Mouse (Mus musculus) CH12F3 (cell line): ENCODE data around the gene Ecm2.

Experiments
- in situ Hi-C: fragments of 300-500 bp; cut with MboI; formaldehyde crosslinking; loops from 2 replicates; pipeline ENCODE4 v1.14.3; 2020; ENCODE audit warnings: low sequenced_read_pairs

Gene Ecm2

DNA sequence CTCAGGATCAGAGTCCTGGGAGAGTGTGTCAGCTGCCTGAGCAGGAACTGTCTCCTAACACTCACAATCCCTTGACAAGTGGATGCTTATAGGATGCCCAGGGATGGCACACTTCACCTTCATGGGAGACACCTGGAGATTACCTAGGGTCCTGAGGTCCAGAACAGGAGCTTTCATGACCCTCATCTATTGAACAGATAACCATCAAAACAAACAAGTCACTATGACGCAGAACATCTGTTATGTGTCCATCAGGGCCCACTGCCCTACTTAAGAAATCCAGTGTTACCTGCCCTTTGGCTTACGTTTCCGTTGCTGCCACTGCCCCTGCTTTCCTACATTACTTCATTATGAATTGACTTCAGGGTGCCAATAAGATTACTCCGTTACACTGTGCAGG is 1.2 kb downstream of the Ecm2 start:
- in situ Hi-C loops, result no loop called here

DNA sequence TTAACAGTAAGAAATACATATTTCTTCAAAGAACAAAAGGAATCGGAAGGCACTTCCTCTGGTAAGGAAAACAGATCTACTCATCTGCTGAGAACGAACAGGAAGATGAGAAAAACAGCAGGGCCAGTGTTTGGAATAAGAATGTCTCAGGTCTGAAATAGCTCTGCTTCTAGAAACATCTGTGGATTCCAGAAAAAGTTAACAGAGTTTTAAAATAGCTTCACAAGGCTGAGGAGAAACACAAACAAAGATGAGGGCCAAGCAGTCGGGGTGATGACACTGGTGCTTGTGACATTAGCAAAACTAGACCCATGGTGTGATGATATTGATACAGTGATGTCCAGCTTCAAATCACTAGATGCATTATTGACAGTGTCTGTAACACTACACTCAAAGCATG is 2.6 kb downstream of the Ecm2 start:
- in situ Hi-C loops, result no loop called here

DNA sequence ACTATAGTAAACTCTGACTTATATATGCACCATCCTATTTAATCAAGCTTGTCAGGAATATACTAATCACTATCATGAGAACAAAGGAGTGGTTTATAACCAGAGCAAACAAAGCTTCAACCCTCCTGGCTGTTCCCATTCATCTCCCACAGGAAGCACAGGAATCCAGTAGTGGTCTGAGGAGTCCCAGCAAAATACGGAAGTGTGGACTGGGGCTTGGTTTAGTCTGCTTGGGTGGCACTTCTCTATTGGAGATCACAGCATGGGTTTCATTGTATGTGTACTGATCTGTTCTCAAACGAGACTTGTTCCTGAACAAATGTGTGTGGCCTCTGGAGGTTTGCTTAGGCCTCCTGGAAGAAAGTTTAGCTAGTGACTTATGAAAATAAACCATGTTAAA is 14.2 kb downstream of the Ecm2 start:
- in situ Hi-C loops, result no loop called here

DNA sequence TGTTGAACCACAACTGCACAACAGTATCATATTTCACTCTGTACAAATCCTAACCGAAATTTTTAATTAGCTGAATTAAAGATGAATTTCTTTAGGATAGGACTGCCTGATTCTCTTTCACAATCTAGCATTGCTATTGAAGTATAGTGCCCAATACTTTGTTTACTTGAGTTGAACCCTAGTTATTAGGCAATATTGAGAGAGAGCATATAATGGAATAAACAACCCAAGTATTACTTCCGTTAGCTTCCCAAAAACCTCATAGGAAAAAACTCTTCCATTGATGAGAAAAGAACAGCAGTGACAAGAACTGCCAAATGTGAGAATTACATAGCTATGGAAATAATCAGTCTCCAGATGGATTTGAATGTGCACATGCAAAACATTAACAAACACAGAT is 21.6 kb downstream of the Ecm2 start:
- in situ Hi-C loops, result no loop called here

DNA sequence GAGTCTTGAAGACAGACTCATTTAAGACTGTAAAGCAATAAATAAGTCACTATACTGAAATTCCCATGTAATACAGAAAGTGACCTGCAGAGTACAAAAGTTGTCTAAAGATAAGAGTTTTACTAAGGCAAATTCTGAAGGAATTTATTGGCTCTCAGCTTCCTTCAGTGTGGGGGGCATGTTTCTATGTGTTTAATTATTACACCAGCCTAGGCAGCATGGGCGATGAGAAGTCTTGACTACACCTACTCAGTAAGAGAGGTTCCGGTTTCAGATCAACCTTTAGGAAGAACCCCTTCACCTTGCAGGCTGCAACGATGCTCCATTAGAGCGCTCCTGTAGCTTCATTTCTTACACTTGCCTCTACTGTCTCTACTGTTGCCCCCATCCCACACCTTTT is 26.0 kb downstream of the Ecm2 start:
- in situ Hi-C loops, result no loop called here

DNA sequence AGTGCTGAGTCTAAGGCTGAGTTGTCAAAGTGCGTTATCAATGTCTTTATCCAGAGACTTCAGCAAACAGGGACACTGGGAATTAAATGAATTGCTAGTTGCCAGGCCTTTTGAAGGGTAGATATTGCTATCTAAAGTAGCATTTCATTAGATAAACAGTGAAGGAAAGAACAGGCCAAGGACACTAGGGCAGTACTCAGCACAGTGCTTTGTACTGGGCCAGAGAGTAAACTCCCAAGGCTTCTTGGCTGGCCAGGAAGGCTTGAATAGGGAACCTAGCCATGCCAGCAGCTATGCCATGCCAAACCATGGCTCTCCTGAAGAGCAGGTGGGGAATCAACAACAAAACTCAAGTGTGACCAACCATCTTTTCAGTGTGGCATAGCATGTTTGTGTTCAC is 32.3 kb downstream of the Ecm2 start:
- in situ Hi-C loops, result no loop called here

DNA sequence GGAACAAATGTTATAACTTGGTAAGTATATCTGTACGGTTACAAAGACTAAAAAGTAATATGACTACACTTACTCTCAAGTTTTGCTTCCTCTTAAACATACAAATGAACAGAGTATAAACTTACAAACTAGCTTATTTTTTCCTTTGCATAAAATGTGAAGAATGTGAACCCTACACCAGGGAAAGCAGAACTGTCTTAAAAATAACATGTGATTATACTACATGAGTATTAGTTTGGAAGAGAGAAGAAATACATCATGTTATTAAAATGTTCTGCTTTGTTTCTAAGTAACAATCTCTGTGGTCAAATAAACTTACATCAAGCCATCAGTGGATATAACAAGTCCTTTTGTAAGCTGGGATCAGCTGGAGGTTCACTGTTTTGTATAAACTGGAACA is 34.1 kb downstream of the Ecm2 start:
- in situ Hi-C loops, result no loop called here

DNA sequence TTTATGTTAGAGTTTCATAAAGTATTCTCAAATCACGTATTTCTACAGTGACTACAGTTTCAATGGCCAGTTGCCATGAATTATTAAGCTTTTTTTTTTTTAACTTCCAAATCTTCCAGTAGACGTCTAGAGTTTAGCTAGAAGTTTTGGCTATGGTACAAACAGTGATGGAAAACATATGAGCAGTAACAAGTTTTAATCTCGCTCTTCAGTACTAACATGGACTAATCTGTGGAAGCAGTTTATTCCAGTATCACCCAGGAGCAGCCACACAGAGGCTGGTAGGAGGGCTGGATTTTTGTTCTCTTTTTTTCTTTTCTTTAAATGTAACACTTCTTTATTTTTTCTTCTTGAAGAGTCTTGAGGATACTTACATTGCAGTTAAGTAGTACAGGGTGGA is 39.7 kb downstream of the Ecm2 start, which contains the start of gene Aspn:
Gene Aspn (plus strand): TSS at position 165 of the 400 bp plus-strand sequence.
- in situ Hi-C loops, result no loop called here

DNA sequence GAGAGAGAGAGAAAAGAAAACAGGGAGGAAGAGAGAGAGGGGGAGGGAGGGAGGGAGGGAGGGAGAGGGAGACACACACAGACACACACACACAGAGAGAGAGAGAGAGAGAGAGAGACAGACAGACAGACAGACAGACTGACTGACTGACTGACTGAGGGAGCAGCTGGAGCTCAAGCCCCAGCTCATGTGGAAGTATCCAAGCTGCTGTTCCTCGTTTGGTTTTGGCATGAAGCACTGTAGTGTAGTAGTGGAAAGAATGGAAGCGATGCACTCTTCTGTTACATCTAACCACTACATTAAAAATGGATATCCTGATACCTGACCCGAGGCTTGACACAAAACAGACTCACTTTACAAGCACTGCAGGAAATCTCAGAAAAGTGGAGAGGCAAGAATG is 41.0 kb downstream of the Ecm2 start:
- in situ Hi-C loops, result no loop called here

DNA sequence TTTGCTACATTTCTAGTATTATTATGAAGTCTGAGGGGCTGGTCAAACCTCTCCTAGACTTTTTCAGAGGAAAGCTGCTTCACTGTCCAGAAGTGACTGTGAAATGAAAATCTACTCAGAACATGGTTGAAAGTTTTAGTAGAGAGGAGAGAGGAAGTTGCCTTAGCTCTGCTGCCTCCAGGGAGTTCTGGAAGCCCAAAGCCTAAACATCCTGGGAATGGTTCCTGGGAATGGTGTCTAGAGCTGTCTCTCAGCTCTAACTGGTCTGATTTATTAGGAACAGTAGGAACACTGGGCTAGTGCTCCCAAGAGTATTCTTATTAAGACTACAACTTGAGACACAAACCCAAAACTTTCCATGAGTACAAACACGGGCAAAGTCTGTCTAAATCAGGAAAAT is 41.9 kb downstream of the Ecm2 start:
- in situ Hi-C loops, result no loop called here

DNA sequence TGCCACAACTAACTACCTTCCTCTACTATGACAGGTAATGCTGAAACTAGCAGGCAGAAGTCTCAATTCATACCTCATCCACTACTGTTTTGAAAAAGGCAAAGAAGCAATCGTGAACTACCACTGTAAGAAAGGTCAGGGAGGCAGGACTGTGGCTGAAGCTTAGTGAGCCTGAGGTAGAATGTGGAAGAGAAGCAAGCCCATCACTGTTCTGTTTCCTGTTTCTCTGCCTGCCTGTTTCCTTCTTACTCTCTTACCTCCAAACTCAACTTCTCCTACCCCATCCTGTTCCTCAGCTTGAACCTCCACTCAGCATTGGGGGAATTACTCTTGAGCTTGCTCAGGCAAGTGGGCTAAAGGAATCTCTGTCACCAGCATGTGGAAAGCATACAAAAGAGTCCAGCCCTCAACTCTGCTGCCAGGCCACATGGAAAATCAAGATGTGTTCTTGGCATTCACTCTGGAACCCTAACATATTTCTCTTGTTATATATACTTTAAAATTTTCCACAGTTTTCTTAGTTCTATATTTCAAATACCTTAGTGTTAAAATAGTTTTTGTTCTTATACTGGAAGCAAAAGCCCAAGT is 43.0 kb downstream of the Ecm2 start:
- in situ Hi-C loops, result no loop called here

DNA sequence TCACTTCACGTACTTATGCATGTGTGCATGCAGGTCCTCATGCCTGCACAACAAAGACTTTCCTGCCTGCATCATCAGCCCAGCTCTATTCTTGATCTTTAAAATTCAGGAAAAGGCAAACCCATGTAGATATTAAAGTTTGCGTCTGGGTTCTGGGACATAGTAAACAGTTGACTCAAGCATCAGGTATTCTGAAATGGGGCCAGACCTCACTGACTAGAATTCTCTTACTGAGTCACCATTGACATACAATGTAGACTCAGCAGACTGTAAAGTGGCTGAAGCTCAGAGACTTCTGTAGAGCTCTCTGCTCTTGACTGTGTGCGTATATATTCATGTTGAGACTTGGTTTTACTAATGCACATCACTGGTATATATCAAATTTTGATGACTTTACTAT is 45.0 kb downstream of the Ecm2 start:
- in situ Hi-C loops, result no loop called here

DNA sequence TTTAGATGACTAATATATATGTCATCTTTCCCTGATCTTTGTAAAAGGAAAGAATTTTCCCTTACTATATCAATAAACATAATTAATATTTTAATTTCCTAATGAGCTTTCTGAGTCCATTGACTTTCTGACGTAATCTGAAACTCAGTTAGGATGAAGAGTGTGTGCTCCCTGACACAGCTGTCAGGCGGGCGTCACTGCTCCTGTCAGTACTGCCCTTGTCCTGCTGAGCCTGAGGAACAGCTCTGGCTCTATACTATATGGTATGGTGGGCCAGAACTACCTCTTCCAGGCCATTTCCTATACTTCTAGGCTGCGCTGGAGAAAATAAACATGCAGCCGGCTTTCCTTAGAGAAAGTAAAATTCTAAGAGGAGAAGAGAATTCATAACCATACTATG is 49.9 kb downstream of the Ecm2 start:
- in situ Hi-C loops, result no loop called here

DNA sequence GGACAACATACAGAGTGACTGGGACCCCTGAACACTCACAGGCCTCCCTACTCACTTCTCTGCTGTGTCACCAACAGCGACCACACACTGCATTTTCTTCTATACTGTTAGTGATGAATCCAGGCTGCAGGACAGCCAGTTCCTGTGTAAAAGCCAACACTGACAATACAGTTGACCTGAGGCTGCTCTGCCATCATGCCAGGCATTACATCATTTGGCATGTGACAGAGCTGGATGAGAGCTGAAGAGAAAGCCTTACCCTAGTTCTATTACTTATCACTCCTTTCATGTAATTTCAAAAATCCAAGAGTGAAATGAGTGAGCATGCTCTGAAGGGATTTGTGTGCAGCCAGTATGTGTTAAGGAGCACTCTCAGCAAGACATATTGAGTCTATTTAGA is 51.6 kb downstream of the Ecm2 start:
- in situ Hi-C loops, result no loop called here

DNA sequence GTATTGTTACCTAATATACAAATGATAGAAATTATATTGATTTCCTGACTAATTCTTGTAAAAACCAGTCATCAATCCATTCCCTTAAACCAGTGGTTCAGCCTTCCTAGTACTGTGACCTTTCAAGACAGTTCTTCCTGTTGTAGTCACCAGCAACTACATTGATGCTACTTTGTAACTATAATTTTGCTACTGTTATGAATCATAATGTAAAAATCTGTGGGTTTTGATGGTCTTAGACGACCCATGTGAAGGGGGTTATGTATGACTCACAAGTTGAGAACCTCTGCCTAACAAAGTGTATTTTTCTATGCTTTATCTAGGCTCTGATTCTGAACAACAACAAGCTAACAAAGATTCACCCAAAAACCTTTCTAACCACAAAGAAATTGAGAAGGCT is 52.3 kb downstream of the Ecm2 start:
- in situ Hi-C loops, result no loop called here

DNA sequence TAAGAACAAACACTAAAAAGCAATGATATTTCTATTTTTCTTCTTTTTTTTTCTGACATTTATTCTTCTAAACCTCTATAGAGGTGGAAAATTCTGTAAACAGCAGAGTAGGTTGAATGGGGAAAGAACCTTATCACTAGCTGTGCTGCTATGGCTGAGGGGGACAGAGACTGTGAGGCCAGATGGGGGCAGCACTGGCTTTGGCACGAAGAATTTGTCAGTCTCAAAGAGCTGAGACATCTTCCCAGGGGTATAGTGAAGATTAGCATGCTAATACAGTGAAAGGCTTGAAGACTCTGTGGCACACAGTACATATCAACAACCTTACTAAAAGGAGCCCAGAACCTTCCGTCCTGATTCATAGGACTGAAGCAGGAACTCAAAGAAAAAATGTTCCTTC is 54.6 kb downstream of the Ecm2 start:
- in situ Hi-C loops, result no loop called here

DNA sequence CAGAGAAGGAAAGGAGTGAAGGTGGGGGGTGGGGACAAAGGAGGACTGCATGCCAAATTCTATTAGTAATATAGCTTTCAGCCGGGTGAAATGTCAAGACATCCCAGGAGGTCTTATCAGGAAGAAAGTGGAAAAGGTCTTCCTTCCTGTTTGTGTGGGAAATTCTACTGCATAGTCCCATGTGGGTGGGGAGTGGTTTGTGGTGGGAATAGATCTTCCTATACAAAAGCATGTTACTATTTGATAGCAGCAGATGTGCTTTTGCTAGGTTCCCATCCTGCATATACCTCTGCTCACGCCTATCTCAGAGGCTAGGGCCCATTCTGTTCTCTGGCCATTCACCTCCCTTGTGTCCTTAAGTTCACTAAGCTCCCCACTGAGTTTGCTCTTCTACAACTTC is 56.3 kb downstream of the Ecm2 start:
- in situ Hi-C loops, result no loop called here

DNA sequence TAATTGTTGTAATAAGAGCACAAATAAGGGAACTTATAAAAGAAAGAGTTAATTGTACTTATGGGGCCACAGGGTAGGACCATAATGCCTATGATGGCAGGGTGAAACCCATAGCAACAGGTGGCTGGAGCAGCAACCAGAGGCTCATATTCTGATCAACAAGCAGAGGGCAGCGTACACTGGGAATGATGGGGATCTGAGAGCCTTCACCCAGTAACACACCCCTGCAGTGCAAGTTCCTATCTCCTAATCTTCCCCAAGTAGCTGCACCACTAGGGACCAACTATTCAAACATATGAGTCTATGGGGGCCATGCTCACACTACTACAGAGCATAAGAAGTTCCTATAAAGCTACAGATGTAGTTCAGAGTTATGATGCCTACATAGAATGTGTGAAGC is 59.7 kb downstream of the Ecm2 start:
- in situ Hi-C loops, result no loop called here

DNA sequence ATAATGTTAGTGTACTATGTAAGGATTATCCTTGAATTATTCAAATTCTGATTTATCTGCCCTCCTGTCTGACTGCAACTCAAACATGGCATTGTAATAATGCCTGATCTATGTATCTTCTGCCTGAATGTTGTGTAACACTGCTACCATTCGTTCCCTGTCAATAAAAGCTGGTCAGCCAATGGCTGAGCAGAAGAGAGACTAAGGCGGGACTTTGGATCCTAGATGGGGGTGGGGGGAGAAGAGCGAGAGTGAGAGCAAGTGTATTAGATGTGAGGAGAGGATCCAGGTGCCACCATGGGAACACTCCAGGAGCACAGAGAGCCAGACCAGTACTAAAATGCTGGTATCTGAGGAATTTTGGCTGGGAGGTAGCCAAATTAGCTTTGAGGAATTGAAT is 65.8 kb downstream of the Ecm2 start:
- in situ Hi-C loops, result no loop called here

DNA sequence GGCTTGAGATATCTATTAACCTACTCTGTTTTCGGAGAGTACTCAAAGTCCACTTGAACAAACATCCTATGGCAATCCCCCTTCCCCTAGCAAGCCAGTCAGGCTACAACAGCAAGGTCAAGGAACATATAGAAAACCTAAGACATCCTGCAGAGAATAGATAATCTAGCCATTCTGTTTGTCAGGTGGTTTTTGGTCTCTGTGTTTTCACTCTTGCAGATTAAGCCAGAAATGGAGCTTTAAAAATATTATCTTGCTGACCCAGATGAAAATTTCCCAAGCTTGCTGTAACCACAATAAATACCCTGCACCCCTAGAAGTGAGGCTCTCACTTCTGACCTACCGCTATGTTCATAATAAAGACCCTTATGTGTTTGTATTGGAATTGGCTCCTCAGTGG is 66.8 kb downstream of the Ecm2 start:
- in situ Hi-C loops, result no loop called here

DNA sequence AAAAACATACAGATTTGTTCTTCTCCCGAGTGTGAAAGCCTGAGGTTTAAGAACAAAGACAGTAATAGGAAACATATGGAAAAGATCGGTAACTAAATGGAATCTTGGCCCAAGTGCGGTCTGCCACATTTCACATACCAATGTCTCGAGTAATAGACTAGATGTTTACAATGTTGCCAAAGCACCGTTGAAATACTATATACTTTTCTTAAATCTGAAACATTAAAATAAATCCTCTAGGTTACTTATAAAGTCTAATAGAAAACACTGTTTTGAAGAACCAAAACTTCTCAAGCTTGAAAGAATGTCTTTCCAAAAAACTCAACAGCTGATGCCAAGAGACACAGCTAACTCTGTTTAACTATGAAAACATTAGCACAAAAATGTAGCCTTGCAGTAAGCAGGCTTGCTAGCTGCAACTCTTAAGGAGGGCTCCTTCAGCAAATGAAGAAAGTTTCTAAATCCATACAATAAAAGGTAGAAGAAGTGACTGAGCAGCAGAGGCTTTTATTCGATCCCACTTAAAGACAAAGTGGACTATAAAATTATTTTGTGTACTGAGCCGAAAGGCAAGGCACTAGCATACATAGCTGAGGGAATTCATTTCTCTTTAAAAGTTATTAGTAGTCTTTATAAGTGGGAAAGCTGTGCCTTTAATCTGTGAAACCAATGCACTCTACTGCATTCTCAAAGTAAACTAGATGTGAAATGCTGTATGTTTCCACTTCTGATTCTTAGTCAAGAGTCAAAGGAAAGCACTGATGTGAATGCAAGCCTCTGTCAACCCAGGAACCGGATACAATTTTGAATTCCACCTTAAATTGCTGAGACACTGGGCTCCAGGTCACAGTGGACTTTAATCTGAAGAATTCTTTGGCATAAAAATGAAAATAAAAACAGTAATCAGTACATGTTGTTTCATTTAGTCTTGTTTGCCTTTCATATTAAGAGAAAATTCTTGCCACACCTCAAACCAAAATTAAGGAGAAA is 77.2 kb downstream of the Ecm2 start, which contains the start of gene Omd:
Gene Omd (plus strand): TSS at position 922 of the 990 bp plus-strand sequence.
- in situ Hi-C loops, result no loop called here
